Comparison of ENCODE assay signal across 11 mouse cellular contexts in genomic region chr4:59822119-59822518, GRCm38 (mm10). TPM values are rescaled to one million over a fixed set of nuclear protein-coding genes. Genes with fewer than 3 reads are reported as not detected.
DNase-seq lines count a peak whose midpoint lies in the region; TF ChIP-seq lines count a peak whose summit lies in the region.
"Had no signal": no experiment of that assay in that cellular context is flagged by ENCODE, and none has a peak within 500 bp of the region (broad histone marks: within the 10 kb centered on the region; RNA-seq: fewer than 3 reads in every experiment).

No protein-coding gene starts in this region.

- peak; percentile 44 for DNase-seq in liver, adult 2 months (ENCODE audit: extremely low read depth, low read depth, low spot score)
- DNase-seq in liver (no peak), 416B (ENCODE audit: low read depth) (peak; percentile 79)
- DNase-seq in CD4-positive helper T cell, adult 2 months (ENCODE audit: low read depth, low spot score), result peak; percentile 19
- peak; percentile 42 to 46 for DNase-seq in kidney, postnatal 25 days
- DNase-seq in urinary bladder, postnatal 14 days (ENCODE audit: low spot score), result no peak
- no peak for DNase-seq in cerebellum, adult 11 months
- DNase-seq: left cerebral cortex, postnatal 4 days had no signal

- no peak for TF ChIP-seq CTCF in liver, adult 2 months (IDR thresholded peaks at IDR 0.05; ENCODE audit: low read depth, low read length)

- no peak overlapping the region for H3K27ac ChIP-seq in liver, adult 2 months (replicated peaks; ENCODE audit: insufficient read depth, low read depth, low read length)
- H3K27ac ChIP-seq: liver, embryonic 15.5 days; midbrain, embryonic 10.5 days had no signal

- H3K79me2 ChIP-seq in liver, adult 2 months (ENCODE audit: control insufficient read depth, insufficient read depth, low read length), result peaks cover 12% of the 10 kb centered on the region; the same call in 1 of the 2 replicates

- no peak for TF ChIP-seq POLR2A in liver, adult 2 months (IDR thresholded peaks at IDR 0.05; ENCODE audit: extremely low read depth, insufficient read depth, low read length)

- no peaks in the 10 kb centered on the region for H3K36me3 ChIP-seq in liver, adult 2 months (ENCODE audit: control insufficient read depth, insufficient read depth, low read length)

- WGBS in liver, adult 2 months, result 52% methylated on average over 4 of the region's 4 CpGs

- no peak overlapping the region for H3K9ac ChIP-seq in liver, adult 2 months (ENCODE audit: low read depth, low read length)
- H3K9ac ChIP-seq: liver, embryonic 15.5 days had no signal

- H3K4me3 ChIP-seq in liver, adult 2 months (ENCODE audit: insufficient read depth, low read depth, low read length), result no peak overlapping the region
- H3K4me3 ChIP-seq: liver, embryonic 15.5 days; midbrain, embryonic 10.5 days; myocyte had no signal

- H3K4me1 ChIP-seq in liver, adult 2 months (ENCODE audit: control insufficient read depth, insufficient read depth, low read length), result peaks cover 2% of the 10 kb centered on the region

- no peaks in the 10 kb centered on the region for H3K27me3 ChIP-seq in liver, adult 2 months (ENCODE audit: control insufficient read depth, insufficient read depth, low read length)
- H3K27me3 ChIP-seq: liver, embryonic 15.5 days had no signal

RNA-seq across cellular contexts. Expression of gene Snx30, which starts 16.5 kb away (rescaled TPM):
- total RNA-seq in liver, adult 2 months (2014; rRNA removed), result 4.1 and 5.9 TPM in 2 replicates
- 1.4 and 1.6 TPM in 2 replicates for polyA plus RNA-seq in liver, adult 2 months (2012; rRNA removed)

RNA-seq across cellular contexts. Expression of gene Inip, which starts 20.7 kb away (rescaled TPM):
- 2.4 and 3.4 TPM in 2 replicates for total RNA-seq in liver, adult 2 months (2014; rRNA removed)
- 2.3 and 2.4 TPM in 2 replicates for polyA plus RNA-seq in liver, adult 2 months (2012; rRNA removed)

Comparison
In these comparisons a context has a peak if more than half of its experiments do, and no peak if none do; other contexts are left out.
1. DNase-seq: peak in liver, adult 2 months (single experiment), 416B (single experiment), CD4-positive helper T cell, adult 2 months (single experiment) and kidney, postnatal 25 days (2 of 2); none in liver (single experiment), urinary bladder, postnatal 14 days (single experiment) and cerebellum, adult 11 months (single experiment).